ENCODE assay signal across 8 mouse cellular contexts in genomic region chr7:141123517-141123856, GRCm38 (mm10). TPM values are rescaled to one million over a fixed set of nuclear protein-coding genes. Genes with fewer than 3 reads are reported as not detected.
DNase-seq lines count a peak whose midpoint lies in the region; ATAC-seq and TF ChIP-seq lines count a peak whose summit lies in the region.

No protein-coding gene starts in this region.

- H3K27me3 ChIP-seq in heart, embryonic 10.5 days (ENCODE audit: insufficient read depth, poor library complexity, severe bottlenecking): peaks cover under 1% of the 10 kb centered on the region; the same call in 1 of the 2 replicates
- H3K27me3 ChIP-seq in C2C12 (ENCODE audit: control insufficient read depth, insufficient read depth, insufficient read length): no peaks in the 10 kb centered on the region
- no peaks in the 10 kb centered on the region for H3K27me3 ChIP-seq in forebrain, embryonic 12.5 days
- no peaks in the 10 kb centered on the region for H3K27me3 ChIP-seq in liver, embryonic 13.5 days

- H3K36me3 ChIP-seq in heart, embryonic 10.5 days: no peaks in the 10 kb centered on the region
- no peaks in the 10 kb centered on the region for H3K36me3 ChIP-seq in C2C12 (ENCODE audit: control insufficient read depth, insufficient read depth)
- H3K36me3 ChIP-seq in forebrain, embryonic 12.5 days (replicated peaks): no peaks in the 10 kb centered on the region
- no peaks in the 10 kb centered on the region for H3K36me3 ChIP-seq in liver, embryonic 13.5 days

- H3K79me2 ChIP-seq in C2C12 (ENCODE audit: control insufficient read depth, insufficient read depth): no peaks in the 10 kb centered on the region

- H3K79me3 ChIP-seq in C2C12 (ENCODE audit: low read depth): no peaks in the 10 kb centered on the region

- DNase-seq in heart, embryonic 10.5 days (ENCODE audit: low spot score): no peak
- no peak for DNase-seq in heart, adult 11 months
- DNase-seq in liver, embryonic 13.5 days: no peak
- no peak for DNase-seq in urinary bladder, postnatal 25 days (ENCODE audit: low spot score)
- DNase-seq in urinary bladder, postnatal 14 days (ENCODE audit: low spot score): no peak
- DNase-seq in layer of hippocampus, adult 18-20 months (ENCODE audit: low spot score in 2 of 2): no peak

- no peak for TF ChIP-seq CTCF in C2C12 (IDR thresholded peaks at IDR 0.05; ENCODE audit: control insufficient read depth, insufficient read depth, insufficient read length)

- peak overlapping the region; percentile 69 for H3K9ac ChIP-seq in forebrain, embryonic 12.5 days
- peak overlapping the region; percentile 76 for H3K9ac ChIP-seq in liver, embryonic 13.5 days

- peak overlapping the region; percentile 91 for H3K27ac ChIP-seq in heart, embryonic 10.5 days
- peak overlapping the region; percentile 77 for H3K27ac ChIP-seq in forebrain, embryonic 12.5 days
- H3K27ac ChIP-seq in liver, embryonic 13.5 days: peak overlapping the region; percentile 88

- peak overlapping the region; percentile 75 for H3ac ChIP-seq in C2C12 (ENCODE audit: control insufficient read depth, insufficient read length, low read depth)

- H3K4me3 ChIP-seq in heart, embryonic 10.5 days: peak overlapping the region; percentile 62
- peak overlapping the region; percentile 33 for H3K4me3 ChIP-seq in C2C12 (ENCODE audit: insufficient read depth, poor library complexity, severe bottlenecking)
- H3K4me3 ChIP-seq in forebrain, embryonic 12.5 days (replicated peaks): peak overlapping the region; percentile 57
- peak overlapping the region; percentile 65 for H3K4me3 ChIP-seq in liver, embryonic 13.5 days (replicated peaks)

- ATAC-seq in forebrain, embryonic 12.5 days (ENCODE audit: low FRiP score): no peak
- ATAC-seq in liver, embryonic 13.5 days (ENCODE audit: low read depth): peak; percentile 2; the same call in 1 of the 2 replicates

- peaks cover 14% of the 10 kb centered on the region for H3K4me1 ChIP-seq in heart, embryonic 10.5 days
- peaks cover 7% of the 10 kb centered on the region; the same call in 1 of the 2 replicates for H3K4me1 ChIP-seq in forebrain, embryonic 12.5 days
- H3K4me1 ChIP-seq in liver, embryonic 13.5 days (replicated peaks): peaks cover 91% of the 10 kb centered on the region

- under 1% methylated on average over 15 of the region's 15 CpGs for WGBS in heart, embryonic 10.5 days
- 2% methylated on average over 15 of the region's 15 CpGs for WGBS in forebrain, embryonic 12.5 days
- 2% methylated on average over 15 of the region's 15 CpGs for WGBS in liver, embryonic 13.5 days (ENCODE audit: insufficient replicate concordance)

- no peaks in the 10 kb centered on the region for H3K9me3 ChIP-seq in heart, embryonic 10.5 days
- H3K9me3 ChIP-seq in forebrain, embryonic 12.5 days: no peaks in the 10 kb centered on the region
- H3K9me3 ChIP-seq in liver, embryonic 13.5 days (replicated peaks): no peaks in the 10 kb centered on the region

- H3K4me2 ChIP-seq in forebrain, embryonic 12.5 days: peak overlapping the region; percentile 67
- H3K4me2 ChIP-seq in liver, embryonic 13.5 days: peak overlapping the region; percentile 77

TF ChIP-seq in C2C12, 6 proteins besides CTCF, POLR2A, EP300 and RAD21:
- TF ChIP-seq MYOD1 (IDR thresholded peaks at IDR 0.05; ENCODE audit: control insufficient read depth, insufficient read length, low read depth) (no peak), USF1 (IDR thresholded peaks at IDR 0.05; ENCODE audit: low read depth) (no peak), MAX (IDR thresholded peaks at IDR 0.05) (no peak), FOSL1 (IDR thresholded peaks at IDR 0.05; ENCODE audit: insufficient read depth, low read length, poor library complexity, severe bottlenecking) (no peak), CEBPB (IDR thresholded peaks at IDR 0.05; ENCODE audit: low read depth) (no peak), MYOG (IDR thresholded peaks at IDR 0.05; ENCODE audit: control insufficient read depth, extremely low read depth, insufficient read length) (no peak)

RNA-seq across cellular contexts. Expression of gene Ptdss2, which starts 1.3 kb away (rescaled TPM):
- 87.8 and 91.1 TPM in 2 replicates for polyA plus RNA-seq in heart, embryonic 10.5 days (2016; fragmentation: Nextera tagmentation; extraction: Ambion mirVana)
- polyA plus RNA-seq in C2C12 (2012; fragmentation: generic; extraction: Trizol): 20.5 TPM
- polyA plus RNA-seq in forebrain, embryonic 12.5 days (2016; fragmentation: Nextera tagmentation; extraction: Ambion mirVana): 63.5 and 64.9 TPM in 2 replicates
- 138 and 147 TPM in 2 replicates for polyA plus RNA-seq in liver, embryonic 13.5 days (2015; fragmentation: Nextera tagmentation; extraction: Ambion mirVana)
- 10 to 100 TPM; 47.4 to 50.6 TPM for total RNA-seq in layer of hippocampus, adult 18-20 months (2021)

RNA-seq across cellular contexts. Expression of gene Ano9, which starts 5.9 kb away (rescaled TPM):
- 0.42 and 0.97 TPM in 2 replicates for polyA plus RNA-seq in heart, embryonic 10.5 days (2016; fragmentation: Nextera tagmentation; extraction: Ambion mirVana)
- not detected for polyA plus RNA-seq in C2C12 (2012; fragmentation: generic; extraction: Trizol)
- polyA plus RNA-seq in forebrain, embryonic 12.5 days (2016; fragmentation: Nextera tagmentation; extraction: Ambion mirVana): 0.31 and 0.37 TPM in 2 replicates
- polyA plus RNA-seq in liver, embryonic 13.5 days (2015; fragmentation: Nextera tagmentation; extraction: Ambion mirVana): 0.12 and 0.20 TPM in 2 replicates
- not detected for total RNA-seq in layer of hippocampus, adult 18-20 months (2021)

RNA-seq across cellular contexts. Expression of gene Sigirr, which starts 23.1 kb away (rescaled TPM):
- polyA plus RNA-seq in heart, embryonic 10.5 days (2016; fragmentation: Nextera tagmentation; extraction: Ambion mirVana): 3.0 and 5.7 TPM in 2 replicates
- polyA plus RNA-seq in C2C12 (2012; fragmentation: generic; extraction: Trizol): 13.9 TPM
- 1.3 and 1.5 TPM in 2 replicates for polyA plus RNA-seq in forebrain, embryonic 12.5 days (2016; fragmentation: Nextera tagmentation; extraction: Ambion mirVana)
- 16.5 and 16.9 TPM in 2 replicates for polyA plus RNA-seq in liver, embryonic 13.5 days (2015; fragmentation: Nextera tagmentation; extraction: Ambion mirVana)
- 1 to 10 TPM; 1.9 to 2.1 TPM for total RNA-seq in layer of hippocampus, adult 18-20 months (2021)

RNA-seq across cellular contexts. Expression of gene Pkp3, which starts 45.5 kb away (rescaled TPM):
- 0.94 and 3.4 TPM in 2 replicates for polyA plus RNA-seq in heart, embryonic 10.5 days (2016; fragmentation: Nextera tagmentation; extraction: Ambion mirVana)
- 0.88 TPM for polyA plus RNA-seq in C2C12 (2012; fragmentation: generic; extraction: Trizol)
- polyA plus RNA-seq in forebrain, embryonic 12.5 days (2016; fragmentation: Nextera tagmentation; extraction: Ambion mirVana): 1.3 and 1.5 TPM in 2 replicates
- polyA plus RNA-seq in liver, embryonic 13.5 days (2015; fragmentation: Nextera tagmentation; extraction: Ambion mirVana): 0.70 and 0.71 TPM in 2 replicates
- not detected for total RNA-seq in layer of hippocampus, adult 18-20 months (2021)

RNA-seq across cellular contexts. Expression of gene Rnh1, which starts 49.2 kb away (rescaled TPM):
- 103 and 105 TPM in 2 replicates for polyA plus RNA-seq in heart, embryonic 10.5 days (2016; fragmentation: Nextera tagmentation; extraction: Ambion mirVana)
- polyA plus RNA-seq in C2C12 (2012; fragmentation: generic; extraction: Trizol): 251 TPM
- polyA plus RNA-seq in forebrain, embryonic 12.5 days (2016; fragmentation: Nextera tagmentation; extraction: Ambion mirVana): 47.2 and 49.7 TPM in 2 replicates
- polyA plus RNA-seq in liver, embryonic 13.5 days (2015; fragmentation: Nextera tagmentation; extraction: Ambion mirVana): 55.0 and 58.0 TPM in 2 replicates
- total RNA-seq in layer of hippocampus, adult 18-20 months (2021): 10 to 100 TPM; 35.5 to 45.9 TPM
